Mouse (Mus musculus) embryonic facial prominence, embryonic 10.5 days (tissue): ENCODE results near the gene Dlec1. TPM values are rescaled to one million over a fixed set of nuclear protein-coding genes. Genes with fewer than 3 reads are reported as not detected.

Source experiments
- DNase-seq: peaks from one replicate; pipeline ENCODE4 v3.0.0-alpha.2; 2017; ENCODE audit warnings: low spot score
- H3K27ac ChIP-seq: fragments of 300-500 bp; sonication (generic); replicated peaks from 2 replicates; pipeline ENCODE4 v1.5.1; 2016; ENCODE audit warnings: mild to moderate bottlenecking
- H3K27me3 ChIP-seq: fragments of 300-500 bp; sonication (generic); replicated peaks from 2 replicates; pipeline ENCODE4 v1.6.1; 2016; ENCODE audit warnings: low read depth, mild to moderate bottlenecking; ENCODE audit not compliant: poor library complexity, severe bottlenecking
- H3K36me3 ChIP-seq: fragments of 300-500 bp; sonication (generic); replicated peaks from 2 replicates; pipeline ENCODE4 v1.6.1; 2016; ENCODE audit warnings: mild to moderate bottlenecking, moderate library complexity
- H3K4me1 ChIP-seq: fragments of 300-500 bp; sonication (generic); 2 replicates; pipeline ENCODE4 v1.6.1; 2016
- H3K4me3 ChIP-seq: fragments of 300-500 bp; sonication (generic); 2 replicates; pipeline ENCODE4 v1.5.1; 2016; ENCODE audit warnings: mild to moderate bottlenecking, moderate library complexity
- H3K9me3 ChIP-seq: fragments of 300-500 bp; sonication (generic); 2 replicates; pipeline ENCODE4 v1.6.1; 2016; ENCODE audit warnings: mild to moderate bottlenecking
- WGBS: fragments of 180-500 bp; shearing (Covaris S2); methylation state at CpG from one replicate; pipeline ENCODE4 v1.1.7; 2016; 5-methylcytosine and 5-hydroxymethylcytosine counted together
- polyA plus RNA-seq: library from polyadenylated mRNA; unstranded; fragments of >200 nt; fragmentation: Nextera tagmentation; extraction: Ambion mirVana; gene quantifications from 2 replicates; pipeline ENCODE4 v1.2.1, GENCODE M21; 2016

Gene Dlec1
- polyA plus RNA-seq, 1 experiment from 2014 or later: 1.5 TPM

DNA sequence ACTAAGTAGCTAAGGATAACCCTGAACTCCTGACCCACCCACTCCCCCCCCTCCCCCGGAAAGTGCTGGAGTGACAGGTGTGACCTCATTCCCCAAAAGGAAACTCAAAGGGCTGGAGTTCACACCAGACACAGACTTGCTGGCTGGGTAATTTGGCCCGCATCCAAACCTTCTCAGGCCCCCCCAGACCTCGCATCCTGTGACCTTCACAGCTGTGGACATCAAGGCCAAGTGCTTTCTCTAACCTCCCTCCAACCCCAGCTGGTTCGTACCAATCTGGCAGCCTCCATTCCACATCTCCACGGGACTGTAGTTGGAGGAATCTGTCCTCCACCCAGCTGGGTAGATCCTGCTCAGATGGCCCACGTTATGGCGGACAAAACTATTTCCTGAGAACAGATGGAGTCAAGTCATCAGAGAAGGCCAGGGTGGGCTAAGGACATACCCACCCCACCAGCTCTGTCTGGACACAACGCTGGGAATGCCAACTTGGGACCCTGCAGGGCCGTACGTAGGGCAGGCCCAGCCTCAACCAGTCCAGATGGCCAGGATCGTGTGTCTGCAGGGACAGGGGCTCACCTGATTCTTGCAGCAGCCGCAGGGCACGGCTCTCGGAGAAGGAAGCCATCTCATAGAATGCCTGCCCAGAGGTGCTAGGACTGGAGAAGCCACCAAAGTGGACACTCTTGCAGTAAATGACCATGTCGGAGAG lies 28.9 kb upstream of the Dlec1 start:
- Histone ChIP-seq H3K27me3 (no peaks in the 10 kb centered on the region), H3K4me1 (peaks cover 13% of the 10 kb centered on the region), H3K4me3 (no peak overlapping the region), H3K9me3 (no peaks in the 10 kb centered on the region), H3K27ac (no peak overlapping the region), H3K36me3 (peaks cover 70% of the 10 kb centered on the region)
- WGBS: 88% methylated on average over 15 of the region's 15 CpGs
- DNase-seq: no peak

DNA sequence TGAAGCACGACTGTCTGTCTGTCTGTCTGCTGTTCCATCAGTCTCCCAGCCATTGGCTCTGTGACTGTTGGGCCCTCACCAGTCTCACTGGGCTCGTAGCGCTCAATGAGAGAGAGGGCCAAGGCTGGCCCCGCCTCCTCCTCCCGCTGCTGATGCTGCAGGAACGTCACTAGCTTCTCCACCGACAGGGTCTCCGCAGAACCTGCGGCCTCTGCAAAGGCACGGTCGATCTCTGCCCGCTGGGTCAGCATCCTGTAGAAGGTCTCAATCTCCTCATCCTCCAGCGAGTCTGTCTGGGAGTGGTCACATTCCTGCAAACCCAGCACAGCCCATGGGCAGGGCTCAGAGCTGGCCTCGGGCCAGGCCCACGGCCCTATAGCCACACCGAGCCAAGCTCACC lies 26.6 kb upstream of the Dlec1 start:
- peaks cover 14% of the 10 kb centered on the region for H3K4me1 ChIP-seq
- H3K9me3 ChIP-seq: no peaks in the 10 kb centered on the region
- peaks cover 88% of the 10 kb centered on the region for H3K36me3 ChIP-seq
- H3K27ac ChIP-seq: no peak overlapping the region
- no peak overlapping the region for H3K4me3 ChIP-seq
- no peak for DNase-seq
- H3K27me3 ChIP-seq: no peaks in the 10 kb centered on the region
- 76% methylated on average over 16 of the region's 16 CpGs for WGBS

DNA sequence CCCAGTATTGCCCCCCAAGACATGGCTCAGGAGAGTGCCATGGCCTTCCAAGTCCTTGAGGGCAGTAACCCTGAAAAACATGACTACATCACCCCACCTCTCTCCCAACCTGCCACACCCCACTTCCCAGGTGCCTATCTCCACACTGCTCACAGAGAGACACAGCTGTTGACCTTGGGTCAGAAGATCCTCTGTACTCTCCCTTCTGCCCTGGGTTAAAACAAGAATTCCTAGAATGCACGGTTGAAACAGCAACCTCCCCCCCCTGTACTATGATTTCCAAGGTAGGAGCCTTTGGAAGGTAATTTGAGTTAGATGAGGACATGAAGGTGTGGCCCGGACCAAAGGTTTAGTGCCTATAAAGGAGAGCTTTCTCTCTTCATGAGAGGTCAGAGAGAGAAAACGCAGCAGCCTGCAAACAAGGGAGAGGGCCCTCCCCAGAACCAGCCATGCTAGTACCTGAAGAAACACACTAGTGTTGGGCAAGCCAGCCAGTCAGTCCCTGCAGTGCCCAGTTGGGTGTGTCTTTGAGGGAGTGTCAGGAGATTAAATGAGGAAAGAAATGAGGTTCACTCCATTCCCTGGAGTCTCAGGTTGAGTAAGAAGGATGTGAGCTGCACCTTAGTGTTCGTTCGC lies 22.1 kb upstream of the Dlec1 start:
- Histone ChIP-seq H3K27ac (no peak overlapping the region), H3K27me3 (no peaks in the 10 kb centered on the region), H3K4me3 (no peak overlapping the region), H3K9me3 (no peaks in the 10 kb centered on the region), H3K36me3 (peaks cover 59% of the 10 kb centered on the region), H3K4me1 (peaks cover 41% of the 10 kb centered on the region)
- no peak for DNase-seq
- WGBS: 81% methylated on average over 5 of the region's 5 CpGs

DNA sequence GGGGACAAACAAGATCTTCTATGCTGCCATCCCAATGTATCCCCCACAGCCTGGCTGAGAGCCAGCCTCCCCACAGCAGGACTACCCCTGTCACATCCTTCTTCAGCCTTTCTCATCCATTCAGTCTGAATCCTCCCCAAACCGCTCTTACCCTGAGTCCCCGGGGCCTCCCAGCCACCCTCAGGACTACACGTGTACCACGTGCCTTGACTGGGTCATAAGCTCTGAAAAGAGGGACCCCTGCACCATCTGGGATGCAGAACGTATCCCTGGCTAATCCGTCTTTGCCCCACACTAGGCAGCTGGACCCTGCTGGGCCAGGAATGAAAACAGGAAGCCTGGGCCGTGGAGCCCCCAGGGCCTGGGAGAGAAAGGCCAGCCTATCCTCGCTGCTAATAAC lies 20.2 kb upstream of the Dlec1 start:
- Histone ChIP-seq H3K4me3 (no peak overlapping the region), H3K27ac (peak overlapping the region; percentile 81), H3K9me3 (no peaks in the 10 kb centered on the region), H3K36me3 (peaks cover 42% of the 10 kb centered on the region), H3K4me1 (peaks cover 56% of the 10 kb centered on the region), H3K27me3 (no peaks in the 10 kb centered on the region)
- peak; percentile 67 for DNase-seq
- WGBS: 8% methylated on average over 8 of the region's 8 CpGs

DNA sequence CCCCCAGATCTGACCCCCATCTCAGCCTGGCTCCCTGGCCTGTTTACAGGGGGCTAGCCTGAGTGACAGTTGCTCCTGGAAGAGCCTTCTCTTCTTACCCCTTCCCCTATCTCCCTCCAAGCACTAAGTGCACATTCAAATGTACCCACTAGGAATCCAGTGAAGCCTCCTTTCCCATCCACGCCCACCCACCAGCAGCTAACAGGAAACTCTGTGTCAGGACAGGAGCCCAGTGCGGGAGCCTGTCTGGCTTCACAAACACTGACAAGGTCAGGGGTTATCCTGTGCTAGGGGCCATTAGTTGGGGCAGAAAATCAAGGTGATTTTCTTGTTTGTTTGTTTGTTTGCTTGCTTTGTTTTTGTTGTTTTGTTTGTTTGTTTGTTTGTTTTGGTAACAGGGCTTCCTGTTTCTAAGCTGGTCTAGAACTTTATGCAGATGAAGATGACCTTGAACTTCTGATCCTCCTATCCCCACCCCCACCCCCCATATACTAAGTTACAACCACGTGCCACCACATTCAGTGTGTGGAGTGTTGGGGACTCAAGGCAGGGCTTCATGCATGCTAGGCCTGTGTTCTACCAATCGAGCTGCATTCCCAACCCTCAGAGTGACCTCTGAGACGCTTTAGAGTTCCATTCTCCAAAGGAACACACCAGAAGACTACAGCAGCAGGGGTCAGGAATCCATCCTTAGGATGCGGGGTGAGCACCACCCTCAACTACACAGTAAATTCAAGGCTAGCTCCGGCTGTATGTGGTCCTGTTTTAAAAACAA lies 19.4 kb upstream of the Dlec1 start:
- Histone ChIP-seq H3K9me3 (no peaks in the 10 kb centered on the region), H3K36me3 (peaks cover 36% of the 10 kb centered on the region), H3K27me3 (no peaks in the 10 kb centered on the region), H3K27ac (peak overlapping the region; percentile 81), H3K4me3 (no peak overlapping the region), H3K4me1 (peaks cover 65% of the 10 kb centered on the region)
- DNase-seq: peak; percentile 42
- whole genome bisulfite sequencing: 56% methylated on average over 7 of the region's 7 CpGs

DNA sequence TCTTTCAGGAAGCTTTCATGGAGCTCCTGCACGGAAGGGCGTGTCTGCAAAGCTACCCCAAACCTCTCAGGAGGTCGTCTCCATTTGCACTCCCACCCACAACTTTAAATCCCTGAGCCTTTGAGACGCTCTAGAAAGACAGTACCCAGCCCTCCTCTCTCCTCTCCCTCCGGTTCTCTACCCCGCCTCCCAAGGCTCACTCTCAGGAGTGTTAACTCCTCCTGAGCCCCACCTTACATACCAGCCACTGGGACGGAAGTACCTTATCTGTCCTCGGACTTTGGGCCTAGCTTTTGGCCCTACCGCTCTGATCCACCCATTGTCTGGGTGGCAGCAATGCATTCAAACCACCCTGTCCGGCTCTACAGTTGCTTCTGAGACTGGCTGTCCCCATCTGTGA lies 18.3 kb upstream of the Dlec1 start:
- WGBS: 83% methylated on average over 10 of the region's 10 CpGs
- Histone ChIP-seq H3K9me3 (no peaks in the 10 kb centered on the region), H3K27ac (no peak overlapping the region), H3K4me1 (peaks cover 76% of the 10 kb centered on the region), H3K4me3 (no peak overlapping the region), H3K27me3 (no peaks in the 10 kb centered on the region), H3K36me3 (peaks cover 25% of the 10 kb centered on the region)
- no peak for DNase-seq

DNA sequence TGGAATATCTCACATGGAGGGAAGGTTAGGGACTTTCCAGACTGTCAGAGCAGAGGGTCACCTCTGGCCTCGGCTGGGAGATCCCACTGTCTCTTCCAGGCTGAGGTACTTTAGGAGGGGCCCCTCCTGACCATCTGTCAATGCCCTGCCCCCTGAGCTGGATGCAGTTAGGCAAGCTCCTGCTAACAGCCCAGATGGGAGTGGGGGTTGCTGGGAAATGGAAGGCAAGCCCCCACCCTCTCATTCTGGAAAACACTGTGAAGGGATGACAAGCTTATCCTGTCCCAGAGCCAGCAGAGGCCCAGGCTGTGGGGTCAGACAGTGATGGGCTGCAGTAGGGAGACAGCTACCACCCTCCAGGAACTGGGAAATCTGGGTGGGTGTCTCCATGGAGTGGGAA lies 15.8 kb upstream of the Dlec1 start:
- no peak overlapping the region for H3K4me3 ChIP-seq
- H3K27ac ChIP-seq: no peak overlapping the region; the same call in 1 of the 2 replicates
- no peaks in the 10 kb centered on the region for H3K9me3 ChIP-seq
- H3K4me1 ChIP-seq: peaks cover 71% of the 10 kb centered on the region
- peaks cover 10% of the 10 kb centered on the region for H3K36me3 ChIP-seq
- H3K27me3 ChIP-seq: peaks cover 12% of the 10 kb centered on the region
- 44% methylated on average over 1 of the region's 1 CpGs for WGBS
- DNase-seq: no peak

DNA sequence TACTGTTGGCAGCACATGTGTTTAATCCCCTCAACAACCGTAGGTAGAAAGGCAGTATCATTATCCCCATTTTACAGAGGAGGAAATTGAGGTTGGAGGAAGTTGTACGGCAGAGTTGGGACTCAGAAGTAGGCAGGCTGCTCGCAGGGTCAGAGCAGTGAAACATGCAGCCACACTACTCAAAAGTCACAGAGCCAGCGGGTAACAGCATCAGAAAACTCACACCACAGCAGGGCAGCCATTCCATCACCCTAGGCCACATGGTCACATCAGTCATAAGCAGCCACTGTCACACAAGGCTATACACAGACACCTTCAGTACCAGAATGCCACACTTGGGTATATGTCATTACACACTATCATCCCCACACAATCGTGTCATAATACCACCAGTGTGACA lies 15.0 kb upstream of the Dlec1 start:
- Histone ChIP-seq H3K36me3 (peaks cover 10% of the 10 kb centered on the region), H3K4me3 (no peak overlapping the region; the same call in 1 of the 2 replicates), H3K27ac (no peak overlapping the region), H3K27me3 (peaks cover 21% of the 10 kb centered on the region), H3K4me1 (peaks cover 71% of the 10 kb centered on the region), H3K9me3 (no peaks in the 10 kb centered on the region)
- DNase-seq: no peak
- 87% methylated on average over 5 of the region's 5 CpGs for WGBS

DNA sequence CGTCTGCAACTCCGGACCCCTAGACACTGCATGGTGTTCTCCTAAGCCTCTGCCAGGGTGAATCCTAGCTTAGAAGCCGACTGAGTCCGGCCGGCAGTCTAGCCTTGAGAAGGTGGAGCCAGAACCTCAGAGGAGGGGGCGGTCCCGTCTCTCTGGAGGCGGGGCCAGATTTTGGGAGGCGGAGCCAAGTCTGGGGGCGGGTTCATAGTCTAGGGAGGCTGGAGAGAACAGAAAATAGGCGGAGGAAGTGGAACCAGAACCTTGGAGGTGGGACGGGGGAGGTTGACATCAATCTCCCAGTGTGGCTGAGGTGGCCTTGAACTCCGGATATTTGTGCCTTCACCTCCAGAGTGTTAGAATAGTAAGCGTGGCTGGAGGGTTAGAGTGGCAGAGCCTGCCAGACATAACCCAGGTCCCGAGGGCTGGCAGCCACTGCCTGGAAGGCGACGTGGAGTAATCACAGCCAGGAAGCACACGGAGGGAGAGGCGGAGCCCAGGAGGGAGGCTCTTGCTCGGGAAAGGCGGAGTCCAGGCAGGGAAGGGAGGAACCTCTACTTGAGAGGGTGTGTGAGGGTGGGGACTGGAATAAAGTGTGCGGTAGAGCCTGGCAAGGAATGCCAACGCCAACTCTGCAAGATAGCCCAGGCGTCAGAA lies 14.0 kb upstream of the Dlec1 start:
- Histone ChIP-seq H3K4me3 (peak overlapping the region; percentile 55), H3K27ac (peak overlapping the region; percentile 73), H3K36me3 (peaks cover 10% of the 10 kb centered on the region), H3K9me3 (no peaks in the 10 kb centered on the region), H3K27me3 (peaks cover 30% of the 10 kb centered on the region), H3K4me1 (peaks cover 72% of the 10 kb centered on the region)
- DNase-seq: peak; percentile 91
- whole genome bisulfite sequencing: under 1% methylated on average over 24 of the region's 24 CpGs

DNA sequence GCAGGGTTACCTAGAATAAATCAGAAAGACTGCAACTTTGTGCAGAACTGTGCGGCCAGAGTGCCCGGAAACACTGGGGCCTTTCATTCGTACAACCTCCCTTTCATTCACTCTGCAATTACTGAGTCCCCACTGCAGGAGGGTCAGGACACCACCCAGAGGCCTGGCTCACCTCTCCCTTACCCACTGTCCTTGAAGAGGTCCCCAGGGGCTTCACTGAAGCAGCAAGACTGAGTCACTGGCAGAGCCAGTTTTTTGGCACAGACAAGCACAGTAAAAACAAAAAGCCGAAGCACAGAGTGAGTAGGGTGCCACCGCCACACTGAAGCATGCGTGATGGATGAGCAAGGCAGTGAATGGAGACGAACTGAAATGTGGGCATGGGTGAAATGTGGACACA lies 12.8 kb upstream of the Dlec1 start:
- H3K27me3 ChIP-seq: peaks cover 42% of the 10 kb centered on the region
- WGBS: 54% methylated on average over 7 of the region's 7 CpGs
- H3K9me3 ChIP-seq: no peaks in the 10 kb centered on the region
- DNase-seq: no peak
- H3K36me3 ChIP-seq: peaks cover 2% of the 10 kb centered on the region
- no peak overlapping the region for H3K4me3 ChIP-seq
- H3K4me1 ChIP-seq: peaks cover 81% of the 10 kb centered on the region
- peak overlapping the region; percentile 52; the same call in 1 of the 2 replicates for H3K27ac ChIP-seq

DNA sequence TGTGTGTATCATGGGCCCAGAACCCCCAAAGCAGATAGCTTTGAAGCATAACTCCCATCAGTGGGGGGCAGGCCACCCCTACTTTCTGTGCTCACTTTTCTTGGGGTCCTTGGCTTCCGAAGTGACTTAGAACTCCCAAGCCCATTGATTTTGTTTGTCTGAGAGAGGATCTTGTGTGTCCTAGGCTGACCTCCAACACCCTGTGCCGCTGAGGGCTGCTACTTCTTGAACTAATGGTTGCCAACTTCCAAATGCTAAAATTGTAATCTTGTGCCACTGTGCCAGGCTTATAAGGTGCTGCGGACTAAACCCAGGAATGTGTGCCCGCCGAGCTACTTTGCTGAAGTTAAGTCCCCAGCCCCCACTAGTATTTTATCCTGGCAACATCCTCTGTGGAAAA lies 11.8 kb upstream of the Dlec1 start:
- Histone ChIP-seq H3K4me1 (peaks cover 81% of the 10 kb centered on the region), H3K27me3 (peaks cover 52% of the 10 kb centered on the region), H3K27ac (no peak overlapping the region), H3K36me3 (no peaks in the 10 kb centered on the region), H3K4me3 (no peak overlapping the region), H3K9me3 (no peaks in the 10 kb centered on the region)
- WGBS: 92% methylated on average over 5 of the region's 5 CpGs
- DNase-seq: no peak

DNA sequence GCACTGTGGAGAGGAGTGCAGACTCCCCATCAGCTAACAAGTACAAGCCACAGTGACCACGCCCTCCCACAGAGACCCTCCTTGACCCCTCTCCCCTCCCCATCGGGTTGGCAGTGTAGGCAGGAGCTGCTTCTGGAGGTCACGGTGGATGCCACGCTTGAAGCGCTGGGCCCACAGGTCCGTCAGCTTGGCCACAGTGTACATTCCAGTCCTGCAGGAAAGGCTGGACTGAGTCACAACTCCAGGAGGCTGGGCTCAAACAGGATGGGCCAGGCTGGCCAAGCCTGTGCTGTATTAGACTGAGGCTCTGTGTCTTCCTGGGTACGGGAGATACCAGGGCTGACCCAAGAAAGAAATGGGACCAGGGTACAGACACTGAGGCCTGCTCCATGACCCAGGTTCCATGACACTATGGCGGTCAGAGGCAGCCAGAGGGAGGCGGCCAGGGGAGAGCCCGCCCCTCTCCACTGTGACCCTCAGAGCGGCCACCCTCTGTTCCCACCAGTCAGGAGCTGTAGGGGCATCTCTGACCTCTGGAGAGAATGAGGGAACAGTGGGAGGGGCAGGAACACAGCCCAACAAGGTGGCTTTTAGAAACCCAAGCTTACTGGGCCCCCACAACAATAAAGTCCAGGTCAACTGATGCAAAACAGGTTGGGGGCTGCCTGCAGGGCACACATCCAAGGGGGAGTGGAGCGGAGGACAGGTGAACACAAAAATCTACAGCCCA lies 10.5 kb upstream of the Dlec1 start:
- 53% methylated on average over 12 of the region's 12 CpGs for WGBS
- H3K27ac ChIP-seq: no peak overlapping the region; the same call in 1 of the 2 replicates
- peak overlapping the region; percentile 72 for H3K4me3 ChIP-seq
- H3K9me3 ChIP-seq: no peaks in the 10 kb centered on the region
- H3K36me3 ChIP-seq: no peaks in the 10 kb centered on the region
- H3K27me3 ChIP-seq: peaks cover 62% of the 10 kb centered on the region
- no peak for DNase-seq
- peaks cover 83% of the 10 kb centered on the region for H3K4me1 ChIP-seq
